9 mouse cellular contexts compared by ENCODE assay signal in the genomic region with DNA sequence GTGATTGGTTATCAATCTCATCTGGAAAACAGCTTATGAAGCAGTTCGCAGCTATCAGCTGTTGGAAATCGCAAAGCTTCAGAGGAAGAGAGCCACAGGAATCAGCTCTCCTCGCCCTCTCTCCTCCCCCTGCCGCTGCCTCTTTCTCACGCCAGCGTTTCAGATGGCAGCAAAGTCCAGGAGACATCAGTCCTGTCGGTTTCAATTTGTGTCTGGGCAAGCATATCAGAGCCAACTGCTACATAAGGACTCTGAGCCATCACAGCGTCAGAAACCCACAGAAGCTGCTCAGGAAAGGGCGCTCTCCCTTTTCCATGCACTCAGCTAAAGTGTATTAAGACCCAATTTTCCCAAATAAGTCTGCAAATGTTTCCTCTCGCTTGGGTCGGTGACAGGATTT.
A peak's percentile ranks its signal among the peaks of the same experiment; 100 is the strongest.
DNase-seq lines count a peak whose midpoint lies in the region; ATAC-seq lines count a peak whose summit lies in the region.
"Had no signal": no experiment of that assay in that cellular context is flagged by ENCODE, and none has a peak within 500 bp of the region (broad histone marks: within the 10 kb centered on the region; RNA-seq: fewer than 3 reads in every experiment).

No protein-coding gene starts in this region.

- peaks cover 10% of the 10 kb centered on the region for H3K4me1 ChIP-seq in forebrain, embryonic 10.5 days
- no peaks in the 10 kb centered on the region for H3K4me1 ChIP-seq in forebrain, embryonic 11.5 days (replicated peaks; ENCODE audit: control insufficient read depth, insufficient read depth, low read length)
- peaks cover 9% of the 10 kb centered on the region for H3K4me1 ChIP-seq in heart, embryonic 10.5 days
- peaks cover 25% of the 10 kb centered on the region for H3K4me1 ChIP-seq in kidney, embryonic 15.5 days

- H3K36me3 ChIP-seq in forebrain, embryonic 10.5 days (replicated peaks): no peaks in the 10 kb centered on the region
- no peaks in the 10 kb centered on the region for H3K36me3 ChIP-seq in forebrain, embryonic 11.5 days (ENCODE audit: control insufficient read depth, insufficient read depth, low read length)
- no peaks in the 10 kb centered on the region for H3K36me3 ChIP-seq in heart, embryonic 10.5 days
- H3K36me3 ChIP-seq in kidney, embryonic 15.5 days: no peaks in the 10 kb centered on the region

- no peak for ATAC-seq in forebrain, embryonic 11.5 days (replicated peaks; ENCODE audit: low FRiP score)
- ATAC-seq in kidney, embryonic 15.5 days (replicated peaks; ENCODE audit: low FRiP score): peak; percentile 76

- no peak overlapping the region for H3K4me2 ChIP-seq in forebrain, embryonic 11.5 days (ENCODE audit: low read depth, low read length, severe bottlenecking)
- H3K4me2 ChIP-seq in kidney, embryonic 15.5 days: peak overlapping the region; percentile 46

- no peak overlapping the region for H3K9ac ChIP-seq in forebrain, embryonic 11.5 days (ENCODE audit: low read length)
- no peak overlapping the region; the same call in 1 of the 2 replicates for H3K9ac ChIP-seq in kidney, embryonic 15.5 days

- 41% methylated on average over 11 of the region's 11 CpGs for WGBS in forebrain, embryonic 10.5 days
- WGBS in forebrain, embryonic 11.5 days: 27% methylated on average over 11 of the region's 11 CpGs
- 17% methylated on average over 11 of the region's 11 CpGs for WGBS in heart, embryonic 10.5 days
- 15% methylated on average over 11 of the region's 11 CpGs for WGBS in kidney, embryonic 15.5 days

- no peak overlapping the region for H3K4me3 ChIP-seq in forebrain, embryonic 10.5 days
- no peak overlapping the region for H3K4me3 ChIP-seq in forebrain, embryonic 11.5 days (ENCODE audit: low read depth, low read length)
- peak overlapping the region; percentile 36 for H3K4me3 ChIP-seq in heart, embryonic 10.5 days
- 0 out of 2 replicates have a peak overlapping the region, but pooled peaks have one; percentile 2 for H3K4me3 ChIP-seq in kidney, embryonic 15.5 days (replicated peaks)
- H3K4me3 ChIP-seq: erythroblast, embryonic 14.5 days had no signal

- H3K9me3 ChIP-seq in forebrain, embryonic 10.5 days: no peaks in the 10 kb centered on the region
- no peaks in the 10 kb centered on the region for H3K9me3 ChIP-seq in forebrain, embryonic 11.5 days (ENCODE audit: control insufficient read depth, low read length)
- no peaks in the 10 kb centered on the region for H3K9me3 ChIP-seq in heart, embryonic 10.5 days
- H3K9me3 ChIP-seq in kidney, embryonic 15.5 days (replicated peaks): no peaks in the 10 kb centered on the region

- peak overlapping the region; percentile 62; the same call in 1 of the 2 replicates for H3K27ac ChIP-seq in forebrain, embryonic 10.5 days
- no peak overlapping the region for H3K27ac ChIP-seq in forebrain, embryonic 11.5 days (ENCODE audit: low read depth, low read length)
- H3K27ac ChIP-seq in heart, embryonic 10.5 days: peak overlapping the region; percentile 53
- H3K27ac ChIP-seq in kidney, embryonic 15.5 days: no peak overlapping the region

- H3K27me3 ChIP-seq in forebrain, embryonic 10.5 days (ENCODE audit: poor library complexity, severe bottlenecking): no peaks in the 10 kb centered on the region
- no peaks in the 10 kb centered on the region for H3K27me3 ChIP-seq in forebrain, embryonic 11.5 days (ENCODE audit: control insufficient read depth, insufficient read depth, low read length)
- H3K27me3 ChIP-seq in heart, embryonic 10.5 days (ENCODE audit: insufficient read depth, poor library complexity, severe bottlenecking): no peaks in the 10 kb centered on the region
- no peaks in the 10 kb centered on the region for H3K27me3 ChIP-seq in kidney, embryonic 15.5 days

- no peak for DNase-seq in forebrain, embryonic 10.5 days (ENCODE audit: extremely low spot score, low spot score)
- no peak for DNase-seq in forebrain, embryonic 11.5 days (ENCODE audit: low spot score)
- DNase-seq in cerebellum, postnatal 36 days: peak; percentile 71 to 72
- no peak for DNase-seq in heart, embryonic 10.5 days (ENCODE audit: low spot score)
- DNase-seq in mesoderm, embryonic 11.5 days (ENCODE audit: low read depth, low spot score): peak; percentile 50
- peak; percentile 8 for DNase-seq in yolk sac, embryonic 10.5 days (ENCODE audit: low spot score)
- no peak for DNase-seq in spleen, postnatal 10 days (ENCODE audit: low spot score in 2 of 2)

Comparison
In these comparisons a context has a peak if more than half of its experiments do, and no peak if none do; other contexts are left out.
1. H3K27ac ChIP-seq: peak in forebrain, embryonic 10.5 days (single experiment) and heart, embryonic 10.5 days (single experiment); none in forebrain, embryonic 11.5 days (single experiment) and kidney, embryonic 15.5 days (single experiment).
2. DNase-seq: peak in cerebellum, postnatal 36 days (2 of 2), mesoderm, embryonic 11.5 days (single experiment) and yolk sac, embryonic 10.5 days (single experiment); none in forebrain, embryonic 10.5 days (single experiment), forebrain, embryonic 11.5 days (single experiment), heart, embryonic 10.5 days (single experiment) and spleen, postnatal 10 days (0 of 2).
3. H3K4me3 ChIP-seq: peak in heart, embryonic 10.5 days (single experiment) and kidney, embryonic 15.5 days (single experiment); none in forebrain, embryonic 10.5 days (single experiment) and forebrain, embryonic 11.5 days (single experiment).